Mouse (Mus musculus) lung, postnatal 25 days (tissue): Measurements from ENCODE around the gene Iqce.
A peak's percentile ranks its signal among the peaks of the same experiment; 100 is the strongest.

Source experiments
- DNase-seq: peaks from one replicate; pipeline ENCODE4 v3.0.0; 2022; ENCODE audit warnings: low spot score

Iqce gene

DNA sequence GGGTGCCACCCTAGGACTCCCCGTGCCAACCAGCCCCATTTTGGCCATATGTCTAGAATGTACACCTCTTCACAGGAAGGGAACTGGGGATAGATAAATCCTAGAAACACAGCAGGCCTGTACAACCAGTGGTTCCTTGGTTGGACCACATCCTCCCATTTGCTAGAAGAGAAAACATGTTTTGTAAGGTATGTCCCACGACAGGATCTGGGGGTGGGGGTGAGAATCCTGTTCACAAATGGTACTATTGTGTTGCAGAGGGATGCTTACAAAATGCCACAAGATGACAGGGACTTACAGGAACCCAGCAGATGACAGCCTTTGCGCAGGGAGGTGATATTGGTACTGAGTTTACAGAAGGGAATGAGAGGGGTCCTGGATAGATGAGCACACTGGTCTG, 64.2 kb downstream of the Iqce start:
- no peak for DNase-seq

GRCm38 (mm10) chr5:140637058-140637410, 65.1 kb downstream of the Iqce start:
- DNase-seq = no peak

DNA sequence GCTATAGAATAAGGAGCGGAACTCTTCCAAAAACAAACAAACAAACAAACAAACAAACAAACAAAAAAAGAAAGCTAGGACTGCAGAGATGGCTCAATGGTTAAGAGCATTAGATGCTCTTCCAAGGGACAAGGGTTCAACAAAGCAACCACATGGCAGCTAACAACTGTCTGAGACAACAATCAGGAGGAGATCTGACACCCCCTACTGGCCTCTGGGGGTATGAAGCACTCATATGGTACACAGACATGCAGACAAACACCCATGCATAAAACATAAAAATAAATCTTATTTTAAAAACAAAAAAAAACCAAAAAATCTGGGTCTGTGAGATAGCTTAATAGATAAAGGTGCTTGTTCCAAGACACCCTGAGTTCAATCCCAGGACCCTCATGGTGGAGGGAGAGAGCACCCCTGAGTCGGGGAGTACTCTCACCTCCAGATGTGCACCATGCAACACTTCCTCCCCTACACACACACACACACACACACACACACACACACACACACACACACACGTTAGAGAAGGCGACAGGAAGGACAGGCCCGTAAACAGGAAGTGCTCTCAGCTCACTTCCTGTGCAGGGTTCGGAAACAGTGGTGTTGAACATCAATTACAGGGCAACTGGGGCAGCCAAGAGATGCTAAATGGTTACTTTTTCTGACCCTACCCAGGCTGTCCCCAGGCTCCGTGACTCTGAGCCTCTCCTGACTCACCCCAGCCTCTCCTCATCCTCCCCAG, 65.7 kb downstream of the Iqce start:
- peak; percentile 69 for DNase-seq

- DNase-seq = no peak
These were observed 67.1 kb downstream of the Iqce start for GRCm38 (mm10) chr5:140634798-140635722.

DNA sequence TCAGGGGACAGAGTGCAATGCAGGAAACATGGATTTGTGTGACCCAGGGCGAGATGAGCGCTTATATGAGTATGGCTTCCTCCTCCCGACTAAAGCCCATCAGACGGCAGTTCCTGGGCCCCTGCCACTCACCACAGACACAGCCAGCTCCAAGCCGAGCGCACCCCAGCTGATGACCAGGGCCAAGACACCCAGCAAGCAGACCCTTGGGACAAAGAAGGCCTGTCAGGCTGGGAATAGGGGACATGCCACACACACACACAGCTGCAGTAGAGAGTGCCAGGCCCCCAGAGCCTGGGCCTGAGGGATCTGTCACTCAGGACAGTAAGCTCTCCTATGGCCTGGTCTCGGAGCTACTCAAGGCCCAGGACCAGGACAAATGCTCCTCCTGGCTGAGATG, 68.7 kb downstream of the Iqce start:
- no peak for DNase-seq

- no peak for DNase-seq
These were observed 73.2 kb downstream of the Iqce start for GRCm38 (mm10) chr5:140628995-140629394.

DNA sequence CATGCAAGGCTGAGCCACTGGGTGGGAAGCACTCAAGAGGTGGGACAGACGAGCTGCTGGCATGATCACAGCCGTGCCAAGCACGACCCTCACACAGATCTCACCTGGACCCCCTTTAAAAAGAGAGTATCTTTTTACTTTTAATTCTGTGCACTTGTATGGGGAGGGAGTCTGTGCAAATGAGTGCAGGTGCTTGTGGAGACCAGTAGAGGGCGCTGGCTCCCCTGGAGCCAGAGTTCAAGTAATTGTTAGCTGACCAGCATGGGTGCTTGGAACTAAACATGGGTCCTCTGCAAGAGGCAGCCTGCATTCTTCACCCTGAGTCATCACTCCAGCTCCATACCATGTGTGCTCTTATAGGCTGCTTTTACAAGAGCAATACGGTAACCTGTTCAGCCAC, 74.6 kb downstream of the Iqce start:
- no peak for DNase-seq

- DNase-seq = no peak
These were observed 77.2 kb downstream of the Iqce start for GRCm38 (mm10) chr5:140624961-140625360.

GRCm38 (mm10) chr5:140624238-140624637, 77.9 kb downstream of the Iqce start:
- no peak for DNase-seq

DNA sequence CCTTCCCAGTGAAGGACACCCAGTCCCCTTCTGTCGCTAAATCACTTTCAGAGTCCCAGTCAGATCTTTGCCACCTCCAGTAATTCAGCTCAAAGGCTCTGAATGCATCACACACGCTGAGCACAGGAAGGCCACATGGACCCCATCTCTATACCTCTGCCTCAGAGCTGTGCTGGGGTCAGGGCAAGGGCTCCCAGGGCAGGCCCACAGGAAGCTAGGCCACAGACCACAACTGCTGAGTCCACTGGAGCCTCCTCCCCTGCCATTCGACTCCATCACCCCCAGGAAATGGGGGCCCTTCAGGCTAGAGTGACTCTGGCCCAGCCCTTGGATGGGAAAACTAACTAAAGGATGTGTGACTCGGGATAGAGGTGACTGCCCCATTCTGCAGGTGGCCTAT, 78.4 kb downstream of the Iqce start:
- DNase-seq = no peak

GRCm38 (mm10) chr5:140622978-140623670, 79.1 kb downstream of the Iqce start:
- DNase-seq = no peak

- no peak for DNase-seq
These were observed 80.7 kb downstream of the Iqce start for GRCm38 (mm10) chr5:140621517-140621916.

- DNase-seq = no peak
These were observed 81.1 kb downstream of the Iqce start for GRCm38 (mm10) chr5:140621092-140621491.

- DNase-seq = no peak
These were observed 82.1 kb downstream of the Iqce start for GRCm38 (mm10) chr5:140619895-140620736.

- peak; percentile 82 for DNase-seq
These were observed 82.9 kb downstream of the Iqce start for GRCm38 (mm10) chr5:140619151-140619771.

DNA sequence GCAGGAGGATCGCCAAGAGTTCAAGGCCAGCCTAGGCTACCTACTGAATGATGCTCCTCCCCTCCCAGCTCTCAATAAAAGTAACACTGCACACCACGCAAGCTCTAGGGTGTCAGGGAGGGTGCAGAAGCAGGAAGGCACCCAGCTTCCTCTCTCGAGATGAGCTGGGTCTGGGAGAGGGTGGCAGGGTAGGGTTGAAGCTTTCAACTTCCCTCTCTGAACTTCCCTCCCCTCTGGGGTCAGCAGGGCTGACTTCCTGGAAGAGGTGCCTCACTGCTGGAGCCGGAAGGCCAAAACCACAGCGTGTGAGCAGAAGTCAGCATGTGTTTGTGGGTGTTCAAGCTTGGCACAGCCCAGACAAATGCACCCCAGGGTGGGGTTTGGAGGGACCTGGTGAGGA, 84.5 kb downstream of the Iqce start:
- peak; percentile 84 for DNase-seq

DNA sequence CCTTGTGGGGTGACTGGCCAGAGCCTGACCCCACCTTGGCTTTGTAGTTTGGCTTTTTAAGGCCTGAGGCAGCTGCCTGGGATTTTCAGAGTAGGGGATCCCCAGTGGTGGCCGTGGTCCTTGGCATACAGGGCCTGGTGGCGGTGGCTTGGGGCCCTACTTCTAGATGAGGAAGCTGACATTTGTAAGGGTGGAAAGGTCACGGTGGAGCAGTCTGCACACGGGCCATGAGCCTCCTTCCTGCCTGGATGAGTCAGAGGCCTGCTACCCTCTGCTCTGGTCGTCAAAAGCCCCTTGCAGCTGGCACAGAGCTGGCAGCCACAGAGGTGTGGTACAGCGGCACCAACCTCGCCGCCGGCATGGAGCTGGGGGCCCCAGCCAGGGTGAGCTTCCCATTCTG, 85.5 kb downstream of the Iqce start:
- DNase-seq = peak; percentile 61

DNA sequence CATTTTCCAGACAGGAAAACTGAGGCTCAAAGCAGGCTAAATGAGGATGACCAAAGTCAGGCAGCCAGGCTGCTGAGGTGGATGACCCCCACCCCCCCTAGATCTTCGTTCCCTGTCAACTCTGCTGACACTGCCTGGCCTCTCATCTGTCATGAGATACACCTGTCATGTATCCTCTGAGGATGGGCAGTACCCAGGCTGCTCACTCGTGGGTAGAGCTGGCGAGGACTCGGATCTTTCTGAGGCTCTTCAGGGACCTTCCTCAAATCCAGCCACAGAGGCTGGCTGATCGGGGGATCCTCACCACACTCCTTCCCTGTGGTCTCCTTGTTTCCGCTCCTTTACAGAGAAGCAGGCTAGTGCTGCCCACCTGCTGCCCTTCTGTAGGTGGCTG, 86.1 kb downstream of the Iqce start:
- DNase-seq = no peak

GRCm38 (mm10) chr5:140615321-140616109, 86.7 kb downstream of the Iqce start:
- DNase-seq = no peak

DNA sequence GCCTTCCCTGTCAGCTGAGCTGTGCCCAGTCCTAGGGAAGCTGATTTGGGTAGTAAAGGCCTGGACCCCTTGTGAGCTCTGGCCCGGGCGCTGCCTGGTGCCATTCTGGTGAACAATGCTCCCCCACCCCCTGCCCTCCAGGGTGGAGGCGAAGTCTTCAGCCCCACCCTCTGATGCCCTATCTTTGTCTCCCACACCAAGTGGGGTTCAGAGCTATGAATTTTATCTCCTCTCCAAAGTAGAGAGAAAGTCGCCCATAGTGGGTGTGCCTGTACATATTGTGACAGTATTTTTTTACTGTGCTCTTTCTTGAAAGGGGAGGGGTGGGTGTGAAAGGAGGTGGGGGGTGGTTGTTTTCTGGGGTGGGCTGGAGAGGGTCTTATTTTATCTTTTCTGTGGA, 87.3 kb downstream of the Iqce start:
- no peak for DNase-seq

- DNase-seq = no peak
These were observed 88.0 kb downstream of the Iqce start for GRCm38 (mm10) chr5:140614141-140614540.
